In the genomic region with DNA sequence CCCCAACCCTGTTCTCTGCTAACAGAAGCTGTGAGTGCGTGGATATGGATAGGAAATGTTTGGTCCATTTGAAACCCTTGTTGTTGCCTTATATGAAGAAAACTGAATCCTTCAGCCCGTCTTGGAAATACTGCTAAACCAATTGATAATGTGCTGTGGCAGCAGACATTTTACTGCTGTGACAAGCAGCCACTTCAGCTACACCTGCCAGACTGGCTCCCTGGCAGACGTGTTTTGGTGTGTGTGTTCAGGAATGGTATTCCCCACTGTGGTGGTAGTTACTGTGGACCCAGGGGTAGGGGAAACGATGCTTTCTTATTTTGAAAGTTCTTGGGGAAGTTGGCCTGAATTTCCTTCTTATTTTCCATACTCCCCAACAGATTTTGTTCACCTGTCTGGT, we compare ENCODE assay signal across 25 mouse cellular contexts.
"Had no signal": no experiment of that assay in that cellular context is flagged by ENCODE, and none has a peak within 500 bp of the region (broad histone marks: within the 10 kb centered on the region; RNA-seq: fewer than 3 reads in every experiment).

No protein-coding gene starts in this region.

- ATAC-seq: hindbrain, postnatal 0 days; intestine, embryonic 16.5 days; liver, embryonic 12.5 days had no signal

- DNase-seq: gastrocnemius, postnatal 14 days; gastrocnemius, postnatal 36 days; heart, adult 11 months; heart, adult 2 months; heart, postnatal 14 days; heart, postnatal 36 days; kidney, adult 11 months; kidney, adult 2 months; kidney, adult 9 months; kidney, postnatal 14 days; kidney, postnatal 36 days; layer of hippocampus, postnatal 36 days; lung, adult 18-20 months had no signal

- H3K4me3 ChIP-seq: heart, adult 2 months; heart, embryonic 13.5 days; heart, embryonic 15.5 days; hindbrain, embryonic 13.5 days; hindbrain, embryonic 15.5 days; kidney, embryonic 15.5 days; limb, embryonic 13.5 days; limb, embryonic 15.5 days; liver, embryonic 12.5 days had no signal

- H3K27ac ChIP-seq: heart, adult 2 months; heart, embryonic 13.5 days; heart, embryonic 15.5 days; hindbrain, embryonic 13.5 days; hindbrain, embryonic 15.5 days; hindbrain, postnatal 0 days; kidney, embryonic 15.5 days; kidney, postnatal 0 days; limb, embryonic 13.5 days; limb, embryonic 15.5 days; liver, embryonic 12.5 days; liver, embryonic 14.5 days had no signal
